Comparison of ENCODE assay signal across 32 mouse cellular contexts in genomic region chr11:83557074-83557473, GRCm38 (mm10). TPM values are rescaled to one million over a fixed set of nuclear protein-coding genes. Genes with fewer than 3 reads are reported as not detected.
DNase-seq lines count a peak whose midpoint lies in the region; ATAC-seq and TF ChIP-seq lines count a peak whose summit lies in the region.
"Had no signal": no experiment of that assay in that cellular context is flagged by ENCODE, and none has a peak within 500 bp of the region (broad histone marks: within the 10 kb centered on the region; RNA-seq: fewer than 3 reads in every experiment).

No protein-coding gene starts in this region.

- 48% methylated on average over 10 of the region's 10 CpGs for WGBS in hindbrain, embryonic 14.5 days
- 63% methylated on average over 10 of the region's 10 CpGs for WGBS in hindbrain, embryonic 10.5 days
- 54% methylated on average over 10 of the region's 10 CpGs for WGBS in lung, embryonic 16.5 days

- 0 out of 2 replicates have a peak overlapping the region, but pooled peaks have one; percentile 3 for H3K9ac ChIP-seq in hindbrain, embryonic 14.5 days
- H3K9ac ChIP-seq in lung, embryonic 16.5 days (ENCODE audit: low read length), result no peak overlapping the region
- no peak overlapping the region for H3K9ac ChIP-seq in ES-E14 (ENCODE audit: insufficient read depth, low read depth, low read length, poor library complexity, severe bottlenecking)
- H3K9ac ChIP-seq: embryonic facial prominence, embryonic 15.5 days; forebrain, embryonic 12.5 days; heart, embryonic 15.5 days; intestine, embryonic 15.5 days; liver, embryonic 14.5 days; neural tube, embryonic 12.5 days; stomach, embryonic 15.5 days had no signal

- no peak for DNase-seq in hindbrain, embryonic 14.5 days (ENCODE audit: low spot score)
- DNase-seq in hindbrain, embryonic 10.5 days (ENCODE audit: low spot score), result no peak
- DNase-seq in lung, postnatal 25 days (ENCODE audit: low spot score), result no peak
- DNase-seq in ES-E14 (ENCODE audit: low read depth, low spot score), result no peak
- DNase-seq in adrenal gland, adult 18-20 months (ENCODE audit: low spot score in 2 of 2), result no peak
- DNase-seq: adrenal gland, postnatal 25 days; liver had no signal

- H3K4me3 ChIP-seq in hindbrain, embryonic 14.5 days (replicated peaks; ENCODE audit: low read length), result no peak overlapping the region
- no peak overlapping the region for H3K4me3 ChIP-seq in hindbrain, embryonic 10.5 days
- H3K4me3 ChIP-seq in lung, embryonic 16.5 days (ENCODE audit: low read length), result no peak overlapping the region
- no peak overlapping the region for H3K4me3 ChIP-seq in ES-E14 (ENCODE audit: insufficient read depth in 1 of 2, low read depth in 1 of 2, low read length in 2 of 2, poor library complexity in 1 of 2, severe bottlenecking in 1 of 2)
- H3K4me3 ChIP-seq: embryonic facial prominence, embryonic 15.5 days; forebrain, embryonic 12.5 days; heart, embryonic 10.5 days; heart, embryonic 15.5 days; intestine, embryonic 15.5 days; myocyte; neural tube, embryonic 12.5 days; stomach, embryonic 15.5 days had no signal

- no peaks in the 10 kb centered on the region for H3K36me3 ChIP-seq in hindbrain, embryonic 14.5 days (replicated peaks; ENCODE audit: control insufficient read depth, insufficient read depth)
- no peaks in the 10 kb centered on the region for H3K36me3 ChIP-seq in hindbrain, embryonic 10.5 days
- H3K36me3 ChIP-seq in lung, embryonic 16.5 days (ENCODE audit: control insufficient read depth, insufficient read depth, low read length), result no peaks in the 10 kb centered on the region
- H3K36me3 ChIP-seq in ES-E14 (ENCODE audit: control insufficient read depth, insufficient read depth, low read length, poor library complexity, severe bottlenecking), result no peaks in the 10 kb centered on the region
- H3K36me3 ChIP-seq: embryonic facial prominence, embryonic 15.5 days; forebrain, embryonic 12.5 days; heart, embryonic 10.5 days; heart, embryonic 15.5 days; intestine, embryonic 15.5 days; neural tube, embryonic 12.5 days; stomach, embryonic 15.5 days had no signal

- no peaks in the 10 kb centered on the region for H3K9me3 ChIP-seq in hindbrain, embryonic 14.5 days (ENCODE audit: control insufficient read depth, low read length)
- no peaks in the 10 kb centered on the region for H3K9me3 ChIP-seq in hindbrain, embryonic 10.5 days
- H3K9me3 ChIP-seq in lung, embryonic 16.5 days (ENCODE audit: control insufficient read depth, low read length), result no peaks in the 10 kb centered on the region
- H3K9me3 ChIP-seq in ES-E14 (ENCODE audit: control insufficient read depth, insufficient read depth, low read depth, low read length), result no peaks in the 10 kb centered on the region
- H3K9me3 ChIP-seq: embryonic facial prominence, embryonic 15.5 days; forebrain, embryonic 12.5 days; heart, embryonic 10.5 days; heart, embryonic 15.5 days; intestine, embryonic 15.5 days; neural tube, embryonic 12.5 days; stomach, embryonic 15.5 days had no signal

- no peak for ATAC-seq in hindbrain, embryonic 14.5 days (ENCODE audit: low FRiP score)
- peak; percentile 15 for ATAC-seq in lung, embryonic 16.5 days (ENCODE audit: low read depth)
- ATAC-seq: Patski had no signal

- no peak overlapping the region for H3K4me2 ChIP-seq in hindbrain, embryonic 14.5 days (replicated peaks)
- no peak overlapping the region for H3K4me2 ChIP-seq in lung, embryonic 16.5 days (ENCODE audit: low read depth, low read length)
- H3K4me2 ChIP-seq: embryonic facial prominence, embryonic 15.5 days; forebrain, embryonic 12.5 days; heart, embryonic 15.5 days; intestine, embryonic 15.5 days; neural tube, embryonic 12.5 days; stomach, embryonic 15.5 days had no signal

- in situ Hi-C loops in ES-E14 (cut with MboI; ENCODE audit: low sequenced_read_pairs in 2 of 2, unreplicated experiment in 2 of 2), result loop anchor here in 1 of 2 experiments (25.0 kb wide), 1 partner anchor 180 kb away; the partner anchor contains the start of gene Wfdc21

- no peaks in the 10 kb centered on the region for H3K27me3 ChIP-seq in hindbrain, embryonic 14.5 days (ENCODE audit: control insufficient read depth, insufficient read depth, low read length)
- H3K27me3 ChIP-seq in hindbrain, embryonic 10.5 days (ENCODE audit: insufficient read depth, poor library complexity, severe bottlenecking), result 0 out of 2 replicates have a peak, but pooled peaks cover 3% of the 10 kb centered on the region
- H3K27me3 ChIP-seq in lung, embryonic 16.5 days (ENCODE audit: control insufficient read depth, insufficient read depth, low read depth, low read length), result no peaks in the 10 kb centered on the region
- H3K27me3 ChIP-seq: embryonic facial prominence, embryonic 15.5 days; forebrain, embryonic 12.5 days; heart, embryonic 15.5 days; intestine, embryonic 15.5 days; neural tube, embryonic 12.5 days; Patski; stomach, embryonic 15.5 days had no signal

- H3K4me1 ChIP-seq in hindbrain, embryonic 14.5 days (replicated peaks; ENCODE audit: control insufficient read depth, insufficient read depth, low read length), result no peaks in the 10 kb centered on the region
- peaks cover 4% of the 10 kb centered on the region; the same call in 1 of the 2 replicates for H3K4me1 ChIP-seq in hindbrain, embryonic 10.5 days (replicated peaks)
- H3K4me1 ChIP-seq in lung, embryonic 16.5 days (replicated peaks; ENCODE audit: control insufficient read depth, insufficient read depth, low read length), result no peaks in the 10 kb centered on the region
- H3K4me1 ChIP-seq in ES-E14 (ENCODE audit: control insufficient read depth in 2 of 2, insufficient read depth in 2 of 2, low read length in 2 of 2, poor library complexity in 1 of 2), result no peaks in the 10 kb centered on the region
- H3K4me1 ChIP-seq: embryonic facial prominence, embryonic 15.5 days; heart, embryonic 10.5 days; heart, embryonic 15.5 days; neural tube, embryonic 12.5 days; stomach, embryonic 15.5 days had no signal

- no peak overlapping the region for H3K27ac ChIP-seq in hindbrain, embryonic 14.5 days
- H3K27ac ChIP-seq in hindbrain, embryonic 10.5 days, result no peak overlapping the region
- H3K27ac ChIP-seq in lung, embryonic 16.5 days (ENCODE audit: low read length), result no peak overlapping the region
- peak overlapping the region; percentile 14; the same call in 1 of the 2 replicates for H3K27ac ChIP-seq in ES-E14 (ENCODE audit: insufficient read depth, low read depth, low read length, poor library complexity, severe bottlenecking)
- H3K27ac ChIP-seq: embryonic facial prominence, embryonic 15.5 days; heart, embryonic 10.5 days; heart, embryonic 15.5 days; intestine, embryonic 15.5 days; liver, embryonic 14.5 days; neural tube, embryonic 12.5 days; stomach, embryonic 15.5 days had no signal

TF ChIP-seq in ES-E14, 5 proteins besides CTCF, POLR2A, EP300 and RAD21:
- TF ChIP-seq ZC3H11A (IDR thresholded peaks at IDR 0.05; ENCODE audit: borderline replicate concordance, low read depth, low read length) (no peak), ZNF384 (IDR thresholded peaks at IDR 0.05; ENCODE audit: low read depth, low read length) (no peak), HCFC1 (IDR thresholded peaks at IDR 0.05; ENCODE audit: borderline replicate concordance, insufficient read depth, low read length) (no peak), MAFK (IDR thresholded peaks at IDR 0.05; ENCODE audit: insufficient read depth, low read depth, low read length) (no peak), CHD2 (IDR thresholded peaks at IDR 0.05; ENCODE audit: low read depth, low read length) (no peak)

RNA-seq across cellular contexts. Expression of gene Ccl9, which starts 21.4 kb away (rescaled TPM):
- 2.1 and 2.9 TPM in 2 replicates for polyA plus RNA-seq in hindbrain, embryonic 14.5 days (2014; fragmentation: Nextera tagmentation; extraction: Ambion mirVana)
- polyA plus RNA-seq in hindbrain, embryonic 10.5 days (2016; fragmentation: Nextera tagmentation; extraction: Ambion mirVana), result 1.1 and 1.5 TPM in 2 replicates
- polyA plus RNA-seq in lung, embryonic 16.5 days (2015; fragmentation: Nextera tagmentation; extraction: Ambion mirVana), result 5.1 and 5.9 TPM in 2 replicates
- 0.18 TPM in 1 of 2 replicates, not detected in the other for total RNA-seq in ES-E14 (2012; rRNA removed)
- 10 to 100 TPM in 1 of 2 experiments, 1 to 10 TPM in 1; 7.9 to 17.1 TPM for total RNA-seq in adrenal gland, adult 18-20 months (2021)

RNA-seq across cellular contexts. Expression of gene Ccl5, which starts 26.8 kb away (rescaled TPM):
- polyA plus RNA-seq in hindbrain, embryonic 14.5 days (2014; fragmentation: Nextera tagmentation; extraction: Ambion mirVana), result not detected in 2 replicates
- not detected in 2 replicates for polyA plus RNA-seq in hindbrain, embryonic 10.5 days (2016; fragmentation: Nextera tagmentation; extraction: Ambion mirVana)
- polyA plus RNA-seq in lung, embryonic 16.5 days (2015; fragmentation: Nextera tagmentation; extraction: Ambion mirVana), result 1.1 and 1.9 TPM in 2 replicates
- not detected in 2 replicates for total RNA-seq in ES-E14 (2012; rRNA removed)
- total RNA-seq in adrenal gland, adult 18-20 months (2021), result 10 to 100 TPM in 1 of 2 experiments, 1 to 10 TPM in 1; 2.4 to 11.5 TPM
- total RNA-seq: gastrocnemius, postnatal 14 days; heart, postnatal 25 days; layer of hippocampus, adult 18-20 months; layer of hippocampus, postnatal 10 days; left cerebral cortex, adult 18-20 months; left cerebral cortex, postnatal 14 days; MEL had no signal
- polyA plus RNA-seq: forebrain, embryonic 12.5 days; heart, embryonic 10.5 days; limb, embryonic 11.5 days; neural tube, embryonic 12.5 days had no signal

RNA-seq across cellular contexts. Expression of gene Heatr9, which starts 35.1 kb away (rescaled TPM):
- polyA plus RNA-seq in hindbrain, embryonic 14.5 days (2014; fragmentation: Nextera tagmentation; extraction: Ambion mirVana), result not detected in 2 replicates
- 0.10 TPM in 1 of 2 replicates, not detected in the other for polyA plus RNA-seq in hindbrain, embryonic 10.5 days (2016; fragmentation: Nextera tagmentation; extraction: Ambion mirVana)
- polyA plus RNA-seq in lung, embryonic 16.5 days (2015; fragmentation: Nextera tagmentation; extraction: Ambion mirVana), result not detected in 2 replicates
- total RNA-seq in ES-E14 (2012; rRNA removed), result not detected in 2 replicates
- under 1 TPM in 1 of 2 experiments, not detected in 1; 0.16 TPM for total RNA-seq in adrenal gland, adult 18-20 months (2021)
- total RNA-seq: adrenal gland, postnatal 25 days; common myeloid progenitor, adult 5-6 weeks; gastrocnemius, postnatal 14 days; granulocyte monocyte progenitor cell, adult 5-6 weeks; heart, postnatal 25 days; layer of hippocampus, adult 18-20 months; layer of hippocampus, postnatal 10 days; left cerebral cortex, adult 18-20 months; left cerebral cortex, postnatal 14 days; MEL had no signal
- polyA plus RNA-seq: C2C12; embryonic facial prominence, embryonic 15.5 days; heart, embryonic 10.5 days; heart, embryonic 15.5 days; hindbrain, embryonic 16.5 days; intestine, embryonic 15.5 days; limb, embryonic 11.5 days; liver, embryonic 14.5 days; lung, postnatal 0 days; midbrain, embryonic 14.5 days; neural tube, embryonic 12.5 days; Patski; stomach, embryonic 15.5 days had no signal

RNA-seq across cellular contexts. Expression of gene Ccl6, which starts 35.8 kb away (rescaled TPM):
- polyA plus RNA-seq in hindbrain, embryonic 14.5 days (2014; fragmentation: Nextera tagmentation; extraction: Ambion mirVana), result 2.5 and 3.1 TPM in 2 replicates
- polyA plus RNA-seq in hindbrain, embryonic 10.5 days (2016; fragmentation: Nextera tagmentation; extraction: Ambion mirVana), result 1.9 and 3.0 TPM in 2 replicates
- 10.0 and 19.7 TPM in 2 replicates for polyA plus RNA-seq in lung, embryonic 16.5 days (2015; fragmentation: Nextera tagmentation; extraction: Ambion mirVana)
- 0.36 and 0.42 TPM in 2 replicates for total RNA-seq in ES-E14 (2012; rRNA removed)
- total RNA-seq in adrenal gland, adult 18-20 months (2021), result 10 to 100 TPM; 16.6 to 36.3 TPM
- total RNA-seq: MEL had no signal
- polyA plus RNA-seq: C2C12, Patski had no signal
